Mouse (Mus musculus): Measurements from ENCODE around the gene Hbs1l. TPM values are rescaled to one million over a fixed set of nuclear protein-coding genes. Genes with fewer than 3 reads are reported as not detected.

Gene Hbs1l
- polyA plus RNA-seq, 1 experiment from 2014 or later: 97.8 TPM

DNA sequence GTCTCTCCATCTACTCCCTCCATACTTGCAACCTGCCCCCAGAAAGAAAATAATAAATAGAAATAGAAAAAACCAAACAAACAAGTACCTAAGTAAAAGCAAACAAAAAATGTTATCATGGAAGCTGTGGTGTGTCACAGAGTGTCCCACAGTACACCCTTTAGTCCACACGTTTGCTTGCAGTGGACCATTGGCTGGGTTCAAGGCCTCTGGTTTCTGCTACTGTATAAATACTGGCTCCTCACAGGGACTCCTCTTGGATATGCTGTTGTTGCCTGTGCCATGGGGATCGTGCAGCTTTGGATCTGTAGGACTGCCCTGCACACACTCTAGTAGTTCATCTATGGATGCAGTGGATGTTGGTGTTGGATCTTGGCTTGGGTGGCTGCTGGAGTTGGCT lies 54.2 kb downstream of the Hbs1l start:
- no peaks in the 10 kb centered on the region for H3K9me3 ChIP-seq
- H3K27me3 ChIP-seq: no peaks in the 10 kb centered on the region
- no peak overlapping the region for H3K9ac ChIP-seq
- no peak overlapping the region for H3K4me3 ChIP-seq
- no peaks in the 10 kb centered on the region for H3K4me1 ChIP-seq (replicated peaks)
- H3K4me2 ChIP-seq: no peak overlapping the region
- peaks cover 72% of the 10 kb centered on the region for H3K36me3 ChIP-seq
- no peak for ATAC-seq (ENCODE audit: low read depth)
- 94% methylated on average over 2 of the region's 2 CpGs for WGBS
- H3K27ac ChIP-seq (replicated peaks): no peak overlapping the region

DNA sequence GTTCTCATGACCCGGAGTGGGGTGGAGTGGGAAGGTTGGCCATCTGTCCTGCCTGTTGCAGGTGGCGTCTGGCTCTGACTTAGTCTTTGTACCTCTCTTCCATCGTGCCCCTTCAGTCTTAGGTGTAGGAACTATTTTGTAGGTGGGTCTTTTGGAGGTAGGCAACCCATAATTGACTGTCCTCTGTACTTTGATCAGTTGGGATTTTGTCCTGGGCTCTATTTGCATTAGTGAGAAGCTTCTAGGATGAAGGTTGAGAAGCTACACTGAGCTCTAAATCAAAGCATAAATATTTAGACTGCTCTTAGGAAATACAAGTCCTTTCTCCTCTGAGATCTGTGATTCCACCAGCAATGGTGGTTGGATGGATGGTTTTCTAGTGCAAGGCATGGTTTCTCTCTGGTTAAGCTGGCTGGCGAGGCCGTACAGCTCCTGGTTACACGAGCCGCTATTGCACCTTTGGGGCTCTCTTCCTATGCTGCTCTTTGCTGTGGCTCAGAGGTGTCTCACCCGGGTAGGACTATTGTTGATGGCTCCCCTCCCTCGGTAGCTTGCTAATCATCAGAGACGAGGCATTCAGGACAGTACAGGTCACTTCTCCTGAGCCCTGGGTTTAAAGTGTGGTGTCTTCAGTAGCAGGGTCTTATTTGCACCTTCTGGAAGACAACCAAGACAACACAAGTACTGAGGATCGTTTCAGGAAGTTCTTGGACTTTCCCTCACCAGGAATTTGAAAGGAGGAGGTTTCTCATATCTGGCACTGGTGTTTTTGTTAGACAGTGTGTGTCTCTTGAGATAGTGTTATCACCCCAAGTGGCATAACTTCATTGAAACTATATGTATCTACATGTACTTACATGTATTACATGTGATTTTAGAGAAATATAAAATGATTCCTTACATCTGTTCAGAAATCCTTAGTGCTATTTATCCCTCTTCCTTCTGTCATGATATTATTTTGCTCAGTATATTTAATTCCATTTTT lies 55.0 kb downstream of the Hbs1l start:
- H3K9me3 ChIP-seq: no peaks in the 10 kb centered on the region
- no peak overlapping the region for H3K9ac ChIP-seq
- H3K27me3 ChIP-seq: no peaks in the 10 kb centered on the region
- no peak overlapping the region for H3K27ac ChIP-seq (replicated peaks)
- no peaks in the 10 kb centered on the region for H3K4me1 ChIP-seq (replicated peaks)
- H3K36me3 ChIP-seq: peaks cover 70% of the 10 kb centered on the region
- no peak for ATAC-seq (ENCODE audit: low read depth)
- no peak overlapping the region for H3K4me2 ChIP-seq
- WGBS: 94% methylated on average over 11 of the region's 11 CpGs
- H3K4me3 ChIP-seq: no peak overlapping the region

DNA sequence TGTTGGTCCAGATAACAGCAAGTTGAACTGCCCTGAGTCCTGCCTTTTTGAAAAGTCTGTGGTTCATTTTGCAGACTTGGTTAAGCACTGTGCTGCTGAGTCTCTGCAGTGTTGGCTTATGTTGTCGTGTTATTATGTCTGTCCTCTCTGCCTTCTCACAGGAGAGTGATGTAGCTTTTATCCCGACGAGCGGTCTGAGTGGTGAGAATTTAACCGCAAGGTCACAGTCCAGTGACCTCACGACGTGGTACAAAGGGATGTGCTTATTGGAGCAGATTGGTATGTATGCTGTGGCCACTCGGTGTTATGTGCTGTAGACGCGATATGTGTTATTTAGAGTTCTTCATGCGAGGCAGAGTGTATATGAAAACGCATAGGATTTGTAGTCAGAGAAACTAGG lies 56.0 kb downstream of the Hbs1l start:
- 81% methylated on average over 12 of the region's 12 CpGs for WGBS
- no peak for ATAC-seq (ENCODE audit: low read depth)
- peaks cover 73% of the 10 kb centered on the region for H3K36me3 ChIP-seq
- no peak overlapping the region for H3K9ac ChIP-seq
- no peaks in the 10 kb centered on the region for H3K4me1 ChIP-seq (replicated peaks)
- no peak overlapping the region for H3K4me2 ChIP-seq
- no peaks in the 10 kb centered on the region for H3K27me3 ChIP-seq
- H3K9me3 ChIP-seq: no peaks in the 10 kb centered on the region
- no peak overlapping the region for H3K4me3 ChIP-seq
- no peak overlapping the region for H3K27ac ChIP-seq (replicated peaks)

DNA sequence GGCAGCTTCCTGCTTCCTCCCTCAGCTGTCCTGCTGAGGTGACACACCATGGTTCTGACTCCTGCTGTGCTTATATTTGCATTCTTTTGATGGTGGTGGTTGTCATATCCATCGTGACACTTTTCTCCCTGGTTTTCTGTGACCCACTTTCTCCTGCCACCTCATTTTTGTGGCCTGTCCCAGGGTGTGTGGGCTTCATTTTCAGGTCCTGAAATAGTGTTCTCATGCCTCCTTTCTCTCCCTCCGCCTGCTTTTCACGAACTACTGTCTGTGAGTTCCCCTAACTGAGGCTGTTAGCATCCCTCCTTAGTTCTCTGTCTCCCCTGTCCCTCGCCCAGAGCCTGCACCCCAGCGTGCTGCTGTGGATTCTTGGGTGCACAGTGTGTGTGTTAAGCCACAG lies 58.1 kb downstream of the Hbs1l start:
- H3K9me3 ChIP-seq: no peaks in the 10 kb centered on the region
- H3K9ac ChIP-seq: no peak overlapping the region
- ATAC-seq (ENCODE audit: low read depth): no peak
- no peak overlapping the region for H3K4me3 ChIP-seq
- peaks cover 83% of the 10 kb centered on the region for H3K36me3 ChIP-seq
- no peaks in the 10 kb centered on the region for H3K27me3 ChIP-seq
- 72% methylated on average over 5 of the region's 5 CpGs for WGBS
- H3K27ac ChIP-seq (replicated peaks): no peak overlapping the region
- no peak overlapping the region for H3K4me2 ChIP-seq
- H3K4me1 ChIP-seq (replicated peaks): no peaks in the 10 kb centered on the region

DNA sequence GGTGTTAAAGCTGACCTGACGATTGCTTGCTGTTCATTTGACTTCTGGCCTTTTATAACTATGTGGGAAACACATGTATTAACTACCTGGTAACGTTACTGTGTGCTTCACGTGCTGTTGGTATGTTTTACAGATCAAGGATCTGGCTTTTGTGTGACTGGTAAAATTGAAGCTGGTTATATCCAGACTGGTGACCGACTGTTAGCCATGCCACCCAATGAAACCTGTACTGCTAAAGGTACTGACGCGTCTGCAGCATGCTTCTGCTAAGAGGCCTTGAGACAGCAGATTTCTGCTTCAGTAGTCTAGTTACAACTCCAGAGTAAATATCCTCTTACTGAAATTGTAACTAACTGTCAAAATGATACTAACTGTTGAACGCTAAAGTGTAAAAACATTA lies 58.7 kb downstream of the Hbs1l start:
- Histone ChIP-seq H3K27ac (replicated peaks) (no peak overlapping the region), H3K9me3 (no peaks in the 10 kb centered on the region), H3K9ac (no peak overlapping the region), H3K36me3 (peaks cover 86% of the 10 kb centered on the region), H3K4me2 (no peak overlapping the region), H3K27me3 (no peaks in the 10 kb centered on the region), H3K4me3 (no peak overlapping the region), H3K4me1 (replicated peaks) (no peaks in the 10 kb centered on the region)
- WGBS: 96% methylated on average over 7 of the region's 7 CpGs
- ATAC-seq (ENCODE audit: low read depth): no peak

DNA sequence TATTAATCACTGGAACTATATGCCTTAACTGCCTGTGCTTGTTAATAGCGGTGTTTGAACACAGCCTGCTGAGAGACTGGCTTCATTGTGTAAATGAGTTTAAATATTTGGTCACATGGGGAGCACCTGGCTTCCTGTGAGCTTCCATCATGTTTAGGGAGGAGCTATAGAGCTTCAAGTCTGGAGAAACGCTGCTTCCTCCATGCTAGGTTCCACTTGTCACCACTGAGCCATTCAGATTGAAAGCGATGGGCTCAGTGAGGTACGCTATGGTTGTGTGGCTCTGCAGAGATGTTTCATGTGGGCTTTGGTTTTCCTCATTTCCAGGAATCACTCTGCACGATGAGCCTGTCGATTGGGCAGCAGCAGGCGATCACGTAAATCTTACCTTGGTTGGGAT lies 62.2 kb downstream of the Hbs1l start:
- no peak overlapping the region for H3K27ac ChIP-seq (replicated peaks)
- ATAC-seq (ENCODE audit: low read depth): no peak
- WGBS: 92% methylated on average over 8 of the region's 8 CpGs
- H3K9me3 ChIP-seq: no peaks in the 10 kb centered on the region
- no peaks in the 10 kb centered on the region for H3K4me1 ChIP-seq (replicated peaks)
- H3K9ac ChIP-seq: no peak overlapping the region
- H3K4me3 ChIP-seq: no peak overlapping the region
- no peaks in the 10 kb centered on the region for H3K27me3 ChIP-seq
- peaks cover 84% of the 10 kb centered on the region for H3K36me3 ChIP-seq
- H3K4me2 ChIP-seq: no peak overlapping the region

DNA sequence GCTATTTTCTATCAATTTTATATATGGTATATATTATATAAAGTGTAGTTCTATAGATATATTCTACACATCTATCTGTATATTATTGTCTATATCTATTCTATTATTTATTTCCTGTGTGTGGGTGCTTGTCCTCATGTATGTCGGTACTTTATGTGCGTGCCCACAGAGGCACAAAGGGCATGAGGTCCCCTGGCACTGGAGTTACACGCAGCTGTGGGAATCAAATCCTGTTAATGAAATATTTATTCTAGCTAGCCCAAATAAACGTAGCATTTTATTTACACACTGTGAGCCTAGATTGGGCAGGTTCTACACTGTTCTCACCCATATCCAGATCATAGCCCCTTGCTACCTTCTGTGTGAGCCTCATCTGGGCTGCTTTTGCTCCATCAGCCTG lies 63.3 kb downstream of the Hbs1l start:
- H3K27me3 ChIP-seq: no peaks in the 10 kb centered on the region
- 88% methylated on average over 4 of the region's 4 CpGs for WGBS
- H3K9me3 ChIP-seq: no peaks in the 10 kb centered on the region
- H3K27ac ChIP-seq (replicated peaks): no peak overlapping the region
- H3K4me1 ChIP-seq (replicated peaks): no peaks in the 10 kb centered on the region
- H3K4me2 ChIP-seq: no peak overlapping the region
- H3K36me3 ChIP-seq: peaks cover 76% of the 10 kb centered on the region
- no peak overlapping the region for H3K9ac ChIP-seq
- no peak overlapping the region for H3K4me3 ChIP-seq
- no peak for ATAC-seq (ENCODE audit: low read depth)

DNA sequence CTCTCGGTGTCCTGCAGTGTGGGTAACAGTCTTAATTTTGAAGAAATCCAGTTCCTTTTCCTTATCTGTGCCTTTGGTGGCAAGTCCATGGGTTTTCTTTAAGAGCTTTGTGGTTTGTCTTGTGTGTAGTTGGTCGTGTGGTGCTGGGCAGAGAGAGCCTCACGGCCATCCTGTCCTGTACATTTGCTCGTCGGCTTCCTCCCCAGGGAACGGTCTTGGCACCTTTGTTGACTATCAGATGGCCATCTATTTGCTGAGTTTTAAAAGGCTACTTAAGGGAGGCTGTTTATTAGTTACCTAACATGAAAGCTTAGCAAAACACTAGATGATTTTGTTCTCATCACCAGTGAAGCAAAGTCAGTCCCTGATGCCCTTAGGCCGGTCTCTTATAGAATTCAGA lies 66.1 kb downstream of the Hbs1l start:
- H3K27ac ChIP-seq (replicated peaks): no peak overlapping the region
- no peak for ATAC-seq (ENCODE audit: low read depth)
- no peaks in the 10 kb centered on the region for H3K9me3 ChIP-seq
- H3K27me3 ChIP-seq: no peaks in the 10 kb centered on the region
- WGBS: 85% methylated on average over 7 of the region's 7 CpGs
- no peaks in the 10 kb centered on the region for H3K4me1 ChIP-seq (replicated peaks)
- H3K4me3 ChIP-seq: no peak overlapping the region
- H3K9ac ChIP-seq: no peak overlapping the region
- no peak overlapping the region for H3K4me2 ChIP-seq
- peaks cover 77% of the 10 kb centered on the region for H3K36me3 ChIP-seq

DNA sequence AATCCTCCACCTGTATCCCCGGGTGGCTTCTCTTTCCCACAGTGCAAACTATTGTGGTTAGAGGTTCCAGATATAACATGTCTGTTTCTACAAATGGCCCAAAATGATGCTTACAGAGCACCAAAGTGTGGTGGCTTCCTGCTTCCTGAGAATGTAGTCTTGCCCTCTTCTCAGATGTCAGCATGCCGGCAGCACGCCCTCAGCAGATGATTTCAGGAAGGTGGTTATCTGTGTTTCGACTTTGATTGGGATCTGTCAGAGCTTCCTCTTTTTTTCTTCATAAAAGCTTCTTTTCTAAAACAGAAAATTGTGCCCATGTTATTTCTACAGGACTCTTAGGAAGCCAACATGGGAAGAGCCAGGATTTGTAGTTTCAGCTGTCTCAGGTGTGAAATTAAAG lies 67.5 kb downstream of the Hbs1l start:
- Histone ChIP-seq H3K4me3 (no peak overlapping the region), H3K4me2 (no peak overlapping the region), H3K9me3 (no peaks in the 10 kb centered on the region), H3K27ac (replicated peaks) (no peak overlapping the region), H3K27me3 (no peaks in the 10 kb centered on the region), H3K9ac (no peak overlapping the region), H3K4me1 (replicated peaks) (no peaks in the 10 kb centered on the region), H3K36me3 (peaks cover 76% of the 10 kb centered on the region)
- no peak for ATAC-seq (ENCODE audit: low read depth)
- 92% methylated on average over 4 of the region's 4 CpGs for WGBS

DNA sequence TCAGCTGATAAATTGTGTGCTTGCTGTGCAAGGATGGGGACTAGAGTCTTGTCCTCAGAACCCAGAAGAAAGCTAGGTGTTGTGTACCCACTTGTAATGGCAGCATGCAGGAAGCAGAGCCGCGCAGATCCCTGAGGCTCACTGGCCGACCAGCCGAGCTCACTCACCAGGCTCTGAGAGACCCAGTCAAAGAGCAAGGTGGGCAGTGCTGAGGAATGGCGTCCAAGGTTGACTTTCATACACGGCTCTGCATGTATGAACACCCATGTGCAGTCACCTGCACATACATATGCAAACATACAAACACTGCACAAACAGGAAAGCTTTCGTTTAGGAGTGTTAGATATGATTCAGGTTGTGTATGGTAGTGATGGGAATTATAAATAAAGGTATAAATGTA lies 69.2 kb downstream of the Hbs1l start:
- no peak overlapping the region for H3K27ac ChIP-seq (replicated peaks)
- ATAC-seq (ENCODE audit: low read depth): no peak
- no peak overlapping the region for H3K4me3 ChIP-seq
- peaks cover 81% of the 10 kb centered on the region for H3K36me3 ChIP-seq
- 92% methylated on average over 7 of the region's 7 CpGs for WGBS
- no peaks in the 10 kb centered on the region for H3K4me1 ChIP-seq (replicated peaks)
- H3K9me3 ChIP-seq: no peaks in the 10 kb centered on the region
- no peak overlapping the region for H3K4me2 ChIP-seq
- no peak overlapping the region for H3K9ac ChIP-seq
- H3K27me3 ChIP-seq: no peaks in the 10 kb centered on the region

DNA sequence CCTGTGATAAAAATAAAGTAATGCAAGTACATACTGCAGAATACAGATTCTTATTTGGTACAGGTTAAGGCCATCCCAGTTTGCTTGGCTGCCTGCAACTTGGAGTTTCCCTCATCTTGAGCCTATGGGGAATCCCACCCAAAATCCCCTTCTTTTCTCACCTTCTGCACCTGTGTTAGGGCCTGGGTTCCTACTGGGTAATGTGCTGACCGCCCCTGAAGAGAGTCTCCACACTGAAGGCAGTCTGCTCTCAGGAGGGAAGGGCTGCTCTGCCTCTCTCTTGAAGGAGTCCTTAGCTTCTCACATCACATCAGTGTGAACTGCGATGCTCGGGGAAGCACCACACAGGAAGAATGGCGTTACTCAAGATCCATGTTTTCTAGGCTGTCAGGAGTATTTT lies 70.1 kb downstream of the Hbs1l start:
- Histone ChIP-seq H3K4me1 (replicated peaks) (no peaks in the 10 kb centered on the region), H3K4me2 (no peak overlapping the region), H3K27me3 (no peaks in the 10 kb centered on the region), H3K9me3 (no peaks in the 10 kb centered on the region), H3K4me3 (no peak overlapping the region), H3K36me3 (peaks cover 78% of the 10 kb centered on the region), H3K27ac (replicated peaks) (no peak overlapping the region), H3K9ac (no peak overlapping the region)
- 87% methylated on average over 4 of the region's 4 CpGs for WGBS
- no peak for ATAC-seq (ENCODE audit: low read depth)

DNA sequence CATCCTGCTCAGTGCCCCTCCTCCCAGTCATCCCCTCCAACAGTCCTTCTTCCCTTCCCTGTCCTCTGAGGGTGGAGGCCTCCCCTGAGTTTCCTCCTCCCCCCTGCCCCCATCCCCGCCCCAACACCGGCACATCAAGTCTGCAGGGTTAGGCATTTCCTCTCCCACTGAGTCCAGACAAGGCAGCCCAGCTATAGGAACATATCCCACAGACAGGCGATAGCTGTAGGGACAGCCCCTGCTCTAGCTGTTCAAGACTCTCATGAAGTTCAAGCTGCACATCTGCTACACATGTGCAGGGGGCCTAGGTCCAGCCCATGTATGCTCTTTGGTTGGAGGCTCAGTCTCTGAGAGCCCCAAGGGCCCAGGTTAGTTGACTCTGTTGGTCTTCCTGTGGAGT lies 70.7 kb downstream of the Hbs1l start:
- peak; percentile 32; the same call in 1 of the 2 replicates for ATAC-seq (ENCODE audit: low read depth)
- H3K4me1 ChIP-seq (replicated peaks): no peaks in the 10 kb centered on the region
- H3K4me3 ChIP-seq: no peak overlapping the region
- no peak overlapping the region for H3K9ac ChIP-seq
- peaks cover 74% of the 10 kb centered on the region for H3K36me3 ChIP-seq
- H3K27me3 ChIP-seq: no peaks in the 10 kb centered on the region
- no peak overlapping the region for H3K27ac ChIP-seq (replicated peaks)
- no peaks in the 10 kb centered on the region for H3K9me3 ChIP-seq
- no peak overlapping the region for H3K4me2 ChIP-seq
- 87% methylated on average over 3 of the region's 3 CpGs for WGBS

DNA sequence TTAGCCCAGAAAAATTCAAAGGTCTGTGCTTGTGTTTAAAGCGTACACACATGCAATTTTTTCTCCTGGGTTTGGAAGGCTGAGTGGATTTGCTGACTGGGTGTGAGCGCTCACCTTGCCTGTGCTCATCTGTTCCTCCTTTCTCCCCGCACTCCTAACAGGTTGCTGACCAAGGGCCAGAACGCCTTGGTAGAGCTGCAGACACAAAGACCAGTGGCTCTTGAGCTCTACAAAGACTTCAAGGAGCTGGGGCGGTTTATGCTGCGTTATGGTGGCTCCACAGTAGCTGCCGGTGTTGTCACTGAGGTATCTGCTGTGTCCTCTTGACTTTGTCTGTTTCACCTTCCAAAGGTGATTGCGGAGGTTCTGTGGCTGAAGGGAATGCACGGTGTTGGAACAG lies 71.7 kb downstream of the Hbs1l start:
- no peaks in the 10 kb centered on the region for H3K27me3 ChIP-seq
- no peak overlapping the region for H3K4me2 ChIP-seq
- H3K9ac ChIP-seq: no peak overlapping the region
- no peaks in the 10 kb centered on the region for H3K4me1 ChIP-seq (replicated peaks)
- no peak overlapping the region for H3K4me3 ChIP-seq
- peaks cover 65% of the 10 kb centered on the region for H3K36me3 ChIP-seq
- H3K9me3 ChIP-seq: no peaks in the 10 kb centered on the region
- no peak overlapping the region for H3K27ac ChIP-seq (replicated peaks)
- WGBS: 94% methylated on average over 9 of the region's 9 CpGs
- no peak for ATAC-seq (ENCODE audit: low read depth)
